Mouse (Mus musculus) embryonic fibroblast, embryonic 13.5 days (primary cell): ENCODE results near the gene Cpt1c. TPM values are rescaled to one million over a fixed set of nuclear protein-coding genes. Genes with fewer than 3 reads are reported as not detected.

Experiments used
- H3K27ac ChIP-seq: 2 replicates; pipeline ENCODE4 v1.5.1; 2012; ENCODE audit warnings: low read length, control low read depth, inconsistent platforms; ENCODE audit not compliant: insufficient read depth
- H3K4me1 ChIP-seq: 2 replicates; pipeline ENCODE4 v1.6.1; 2011; ENCODE audit warnings: low read length; ENCODE audit not compliant: control insufficient read depth, insufficient read depth
- H3K4me3 ChIP-seq: 2 replicates; pipeline ENCODE4 v1.5.1; 2011; ENCODE audit warnings: mild to moderate bottlenecking, control low read depth, low read length; ENCODE audit not compliant: insufficient read depth
- CTCF ChIP-seq: IDR thresholded peaks from 2 replicates; pipeline ENCODE4 v1.5.1; 2011; ENCODE audit warnings: mild to moderate bottlenecking, control low read depth, low read length, moderate library complexity, borderline replicate concordance; ENCODE audit not compliant: insufficient read depth
- POLR2A ChIP-seq: IDR thresholded peaks from 2 replicates; pipeline ENCODE4 v1.6.1; 2011; ENCODE audit warnings: low read depth, mild to moderate bottlenecking, control low read depth, low read length, moderate library complexity
- polyA plus RNA-seq: library from polyadenylated mRNA; stranded (reverse); fragments of >200 nt; gene quantifications from 2 replicates; pipeline ENCODE4 v1.2.4, GENCODE M21; 2011; ENCODE audit warnings: low read depth; ENCODE audit not compliant: missing spikeins, insufficient read length

The Cpt1c gene
- polyA plus RNA-seq, 1 experiment, result 82.5 TPM

GRCm38 (mm10) chr7:44970231-44970691 is 4.4 kb downstream of the Cpt1c start:
- H3K4me3 ChIP-seq, result peak overlapping the region; percentile 13
- no peak overlapping the region for H3K27ac ChIP-seq
- TF ChIP-seq CTCF (no peak), POLR2A (peak; percentile 65)
- peaks cover 6% of the 10 kb centered on the region for H3K4me1 ChIP-seq

GRCm38 (mm10) chr7:44966638-44967037 is 8.0 kb downstream of the Cpt1c start:
- H3K4me1 ChIP-seq, result peaks cover 6% of the 10 kb centered on the region; the same call in 1 of the 2 replicates
- TF ChIP-seq CTCF (no peak), POLR2A (no peak)
- no peak overlapping the region for H3K27ac ChIP-seq
- no peak overlapping the region for H3K4me3 ChIP-seq

DNA sequence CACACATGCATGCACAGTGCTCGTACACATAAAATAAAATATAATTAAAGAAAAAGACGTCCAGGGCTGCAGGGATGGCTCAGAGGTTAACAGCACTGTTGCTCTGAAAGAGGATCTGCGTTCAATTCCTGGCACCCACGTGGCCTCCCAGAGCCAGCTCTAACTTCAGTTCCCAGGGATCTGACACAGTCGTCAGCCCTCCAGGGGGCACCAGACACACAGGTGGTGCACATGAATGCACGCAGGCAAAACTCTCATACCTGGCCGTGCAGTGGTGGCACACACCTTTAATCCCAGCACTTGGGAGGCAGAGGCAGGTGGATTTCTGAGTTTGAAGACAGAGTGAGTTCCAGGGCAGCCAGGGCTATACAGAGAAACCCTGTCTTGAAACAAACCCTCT is 8.7 kb downstream of the Cpt1c start:
- TF ChIP-seq POLR2A (no peak), CTCF (peak; percentile 30; the same call in 1 of the 2 replicates)
- Histone ChIP-seq H3K27ac (no peak overlapping the region), H3K4me1 (peaks cover 4% of the 10 kb centered on the region; the same call in 1 of the 2 replicates), H3K4me3 (no peak overlapping the region)

DNA sequence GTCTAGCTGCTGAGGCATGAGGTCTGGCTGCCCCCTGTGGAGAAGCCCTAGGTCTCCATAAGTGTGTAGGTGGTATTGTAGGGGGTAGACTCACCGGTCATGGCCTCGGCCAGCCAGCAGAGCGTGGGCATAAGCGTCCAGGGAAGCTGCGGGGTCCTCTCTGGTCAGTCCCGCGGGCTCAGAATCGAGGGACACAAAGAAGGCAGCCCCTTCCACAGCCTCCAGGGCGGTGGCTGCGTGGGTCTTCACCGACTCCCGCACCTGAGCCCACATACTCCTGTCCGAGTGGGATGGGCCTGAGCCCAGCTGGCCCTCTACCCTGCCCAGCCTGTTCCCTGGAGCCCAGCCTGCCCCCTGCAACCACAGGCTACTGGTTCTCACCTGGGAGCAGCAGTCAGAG is 9.7 kb downstream of the Cpt1c start:
- Histone ChIP-seq H3K27ac (no peak overlapping the region), H3K4me3 (no peak overlapping the region), H3K4me1 (no peaks in the 10 kb centered on the region)
- TF ChIP-seq CTCF, result no peak
- no peak for TF ChIP-seq POLR2A

DNA sequence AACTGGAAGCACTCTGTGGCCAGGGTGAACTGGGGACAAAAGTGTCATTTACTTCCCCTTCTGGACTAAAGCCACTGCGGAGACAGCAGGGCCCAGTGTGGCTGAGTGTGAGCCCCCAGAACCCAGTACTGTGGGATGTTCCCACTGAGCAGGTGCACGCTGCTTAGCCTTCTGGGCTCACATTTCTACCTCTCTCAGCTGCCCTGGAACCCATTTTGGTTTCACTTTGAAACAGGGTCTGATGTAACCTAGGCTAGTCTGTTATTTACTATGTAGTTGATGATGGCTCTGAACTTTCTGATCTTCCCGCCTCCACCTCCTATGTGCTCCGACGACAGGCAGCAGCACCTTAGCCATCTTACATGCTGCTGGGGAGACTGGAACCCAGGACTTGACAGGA is 11.8 kb downstream of the Cpt1c start:
- Histone ChIP-seq H3K27ac (no peak overlapping the region), H3K4me3 (no peak overlapping the region)
- no peak for TF ChIP-seq CTCF
- no peak for TF ChIP-seq POLR2A

GRCm38 (mm10) chr7:44962337-44962736 is 12.3 kb downstream of the Cpt1c start:
- no peak for TF ChIP-seq CTCF
- no peak for TF ChIP-seq POLR2A
- no peaks in the 10 kb centered on the region for H3K4me1 ChIP-seq
- H3K4me3 ChIP-seq, result no peak overlapping the region
- no peak overlapping the region for H3K27ac ChIP-seq

More for the DNA sequence above, 11.8 kb downstream of the Cpt1c start:
- no peaks in the 10 kb centered on the region for H3K4me1 ChIP-seq

- no peak overlapping the region for H3K4me3 ChIP-seq
- no peaks in the 10 kb centered on the region for H3K4me1 ChIP-seq
- no peak for TF ChIP-seq CTCF
- TF ChIP-seq POLR2A, result no peak
- no peak overlapping the region for H3K27ac ChIP-seq
Observed at GRCm38 (mm10) chr7:44960512-44960910, 14.1 kb downstream of the Cpt1c start.

- Histone ChIP-seq H3K27ac (no peak overlapping the region), H3K4me1 (no peaks in the 10 kb centered on the region), H3K4me3 (no peak overlapping the region)
- TF ChIP-seq POLR2A (no peak), CTCF (no peak)
Observed at GRCm38 (mm10) chr7:44959874-44960511, 14.7 kb downstream of the Cpt1c start.

DNA sequence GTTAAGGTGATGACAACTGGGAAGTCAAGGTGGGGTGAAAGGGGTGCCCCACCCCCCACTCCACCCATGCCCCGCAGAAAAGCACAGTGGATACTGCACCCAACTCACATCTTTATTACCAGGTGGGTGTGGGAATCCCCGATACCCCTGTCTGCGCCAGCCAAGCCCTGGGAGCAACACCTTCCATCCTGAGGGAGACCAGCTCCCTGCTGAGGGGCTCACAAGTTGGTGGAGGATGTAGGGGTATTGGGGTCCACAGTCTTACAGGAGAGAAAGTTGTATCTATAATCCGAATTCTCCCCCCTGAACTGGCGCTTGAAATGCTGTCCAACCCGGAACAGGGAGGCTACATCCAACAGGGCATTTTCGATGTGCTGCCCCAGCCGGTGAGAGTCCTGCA is 15.4 kb downstream of the Cpt1c start:
- Histone ChIP-seq H3K4me3 (no peak overlapping the region), H3K4me1 (no peaks in the 10 kb centered on the region), H3K27ac (no peak overlapping the region)
- no peak for TF ChIP-seq CTCF
- no peak for TF ChIP-seq POLR2A

GRCm38 (mm10) chr7:44958208-44958607 is 16.4 kb downstream of the Cpt1c start:
- no peak for TF ChIP-seq CTCF
- no peak for TF ChIP-seq POLR2A
- Histone ChIP-seq H3K27ac (no peak overlapping the region), H3K4me3 (no peak overlapping the region), H3K4me1 (no peaks in the 10 kb centered on the region)
